Mouse (Mus musculus): ENCODE data around the gene Cdk2. TPM values are rescaled to one million over a fixed set of nuclear protein-coding genes. Genes with fewer than 3 reads are reported as not detected.

Cdk2 gene
- polyA plus RNA-seq (2015; fragmentation: Nextera tagmentation; extraction: Ambion mirVana): 11.6 and 12.0 TPM in 2 replicates

DNA sequence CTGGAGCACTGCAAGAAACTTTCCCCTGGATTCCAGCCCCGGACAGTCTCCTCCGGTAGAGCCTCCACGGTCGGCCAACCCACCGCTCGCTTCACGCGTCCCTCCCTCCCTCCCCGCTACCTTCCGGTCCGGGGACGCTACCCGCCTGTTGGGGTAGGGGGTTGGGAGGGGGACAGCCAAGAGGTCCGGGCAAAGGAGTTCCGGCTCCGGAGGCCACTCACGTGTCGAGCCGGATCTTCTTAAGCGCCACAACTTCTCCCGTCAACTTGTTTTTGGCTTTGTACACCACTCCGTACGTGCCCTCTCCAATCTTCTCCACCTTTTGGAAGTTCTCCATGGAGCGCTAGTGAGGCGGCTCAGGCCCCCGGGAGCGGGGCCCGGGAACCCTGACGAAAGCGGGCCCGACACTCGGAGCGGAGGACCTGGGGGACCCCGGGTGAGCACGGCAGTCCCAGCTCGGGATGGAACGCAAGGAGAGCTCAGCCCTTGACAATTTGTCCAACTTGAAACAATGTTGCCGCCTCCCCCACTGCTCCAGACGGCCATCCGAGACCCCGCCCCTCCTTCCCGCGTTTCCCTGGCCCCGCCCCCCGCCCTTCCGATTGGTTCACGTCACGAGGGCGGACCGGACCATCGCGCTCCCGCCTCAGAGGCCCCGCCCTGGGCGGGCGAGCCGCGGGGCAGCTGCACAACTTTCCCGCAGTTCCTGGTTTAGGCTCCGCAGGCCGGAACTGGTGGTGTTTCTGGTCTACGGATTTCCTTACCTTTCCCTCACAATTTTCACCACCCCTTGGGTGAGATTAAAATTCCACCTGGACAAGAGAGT is at the start of gene Cdk2:
Cdk2 (minus strand) TSS at position 541 of the 826 bp plus-strand sequence.

DNA sequence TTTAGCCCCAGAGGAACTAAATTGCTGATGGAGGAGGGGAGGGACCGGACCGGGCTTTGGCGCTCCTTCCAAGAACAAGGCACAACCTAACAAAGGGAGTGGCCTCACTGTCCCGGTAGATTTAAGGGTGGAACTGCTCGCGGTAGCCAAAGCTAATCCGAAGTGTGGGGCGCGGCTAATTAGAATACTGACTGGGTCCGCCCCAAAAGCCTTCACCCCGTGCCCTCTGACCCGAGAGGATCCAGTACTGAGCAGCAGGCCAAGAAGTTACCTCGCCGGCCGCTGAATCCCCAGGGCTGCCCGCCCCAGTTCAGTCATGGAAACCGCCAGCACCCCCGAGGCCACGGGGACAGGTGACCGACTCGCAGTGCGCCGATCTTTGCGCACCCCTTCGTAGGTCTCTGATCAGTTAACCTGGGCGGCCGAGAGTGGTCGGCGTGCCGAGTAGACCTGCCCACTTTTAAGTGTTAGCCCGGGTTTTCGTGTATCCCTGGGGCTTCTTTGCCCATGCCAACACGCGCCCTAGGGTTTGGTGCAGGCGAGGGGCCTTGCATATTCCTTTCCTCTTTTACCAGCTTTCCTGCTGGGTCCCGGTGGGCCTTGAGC is 42.9 kb upstream of the Cdk2 start, which contains the start of gene Pym1:
Pym1 (plus strand) TSS at position 244 of the 606 bp plus-strand sequence.

DNA sequence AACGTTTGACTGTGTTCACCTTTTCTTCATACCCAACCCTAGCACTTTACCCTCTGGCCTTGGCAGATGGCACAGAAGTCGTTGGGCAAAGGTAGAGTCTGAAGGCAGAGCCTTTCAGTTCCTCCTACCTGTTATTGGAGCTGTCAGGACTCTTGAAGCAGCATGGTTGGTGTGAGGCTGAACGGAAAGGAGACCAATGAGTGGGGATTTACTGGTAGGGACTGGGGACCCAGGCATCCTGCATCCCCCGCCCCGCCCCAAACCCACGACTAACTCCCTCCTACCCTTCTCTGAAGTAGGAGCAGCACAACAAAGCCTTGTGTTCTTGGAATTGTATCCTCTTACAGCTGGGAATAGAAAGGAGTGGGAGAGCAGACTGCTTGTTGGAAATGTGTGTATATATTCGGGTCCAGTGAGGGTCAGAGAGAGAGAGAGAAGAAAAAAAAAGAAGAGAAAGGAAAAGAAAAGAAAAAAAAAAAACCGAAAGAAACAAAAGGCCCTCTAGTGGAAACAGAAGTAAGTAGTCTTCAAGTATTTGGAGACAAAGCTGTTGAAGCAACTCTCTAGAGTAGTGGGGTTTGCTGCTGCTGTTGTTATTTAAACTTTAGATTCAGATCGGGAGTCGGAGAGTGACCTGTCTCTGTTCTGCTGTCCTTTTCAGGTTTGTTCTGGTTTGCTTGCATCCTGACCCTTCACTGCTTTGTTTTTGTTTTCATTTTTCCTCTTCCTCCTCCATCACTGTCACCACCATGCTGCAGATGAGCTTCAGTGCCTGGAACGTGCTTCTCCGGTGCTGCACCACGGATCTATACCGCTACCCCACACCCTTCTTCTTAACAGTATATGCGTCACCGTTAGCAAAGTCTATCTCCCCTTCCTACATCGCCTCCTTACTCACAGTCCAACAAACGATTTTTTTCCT is 40.1 kb upstream of the Cdk2 start, which contains the start of gene Dgka:
Dgka (minus strand) TSS at position 176 of the 922 bp plus-strand sequence.

DNA sequence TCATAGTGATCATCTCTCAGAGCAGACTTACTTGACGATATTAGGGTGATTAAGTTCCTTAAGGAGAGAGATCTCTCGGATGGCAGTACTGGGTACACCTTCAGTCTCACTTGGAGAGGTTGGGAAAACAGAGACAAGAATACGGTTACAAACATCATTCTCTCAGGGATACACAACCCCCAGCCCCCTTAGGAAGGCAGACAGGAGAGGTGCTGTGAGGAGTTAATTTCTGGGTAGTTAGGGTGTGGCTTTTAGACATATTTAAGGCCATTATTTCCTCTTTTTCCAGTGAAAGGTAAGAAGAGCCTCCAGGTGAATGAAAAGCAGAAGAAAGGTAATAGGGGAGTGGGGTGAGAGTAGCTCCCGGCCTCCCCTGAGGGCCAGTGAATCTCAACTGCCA is 936 bp downstream of the Cdk2 start, which contains the start of gene Pmel:
Pmel (plus strand) TSS at position 301 of the 400 bp plus-strand sequence.

DNA sequence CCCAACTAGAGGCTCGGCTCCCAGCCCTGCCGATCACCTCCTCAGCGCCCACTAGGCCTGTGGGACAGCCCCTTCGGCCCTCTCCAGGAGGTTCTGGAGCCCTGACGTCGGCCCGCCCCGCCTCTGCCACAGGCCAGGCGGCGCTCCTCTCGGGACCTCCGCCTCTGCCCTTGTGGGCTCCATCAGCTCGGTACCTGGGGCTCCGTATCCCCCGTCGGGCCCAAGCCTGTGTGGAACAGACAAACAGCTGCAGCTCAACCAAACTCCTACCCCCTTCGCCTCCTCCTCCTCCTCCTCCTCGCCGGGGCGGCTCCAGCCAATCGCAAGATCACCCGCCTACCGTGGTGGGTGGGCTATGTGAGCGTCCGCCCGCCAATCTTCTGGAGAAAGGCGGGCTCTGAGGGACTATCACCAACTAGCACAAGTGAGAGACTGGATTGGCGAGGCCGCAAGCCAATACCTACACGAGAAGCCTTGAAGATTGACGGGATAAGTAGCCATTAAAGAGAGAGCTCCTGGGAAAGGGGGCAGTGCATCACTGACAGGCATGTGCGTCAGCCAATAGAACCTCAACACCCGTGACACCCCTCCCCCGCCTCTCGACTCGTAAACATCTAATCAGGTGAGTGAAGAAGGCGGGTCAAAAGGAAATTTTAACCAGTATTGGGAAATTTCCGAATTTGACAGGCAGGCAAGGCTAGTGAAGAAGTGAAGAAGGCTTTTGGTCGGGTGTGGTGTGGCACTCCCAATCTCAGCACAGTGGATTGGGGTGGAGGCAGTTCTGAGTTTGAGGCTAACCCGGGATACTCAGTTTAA is 8.6 kb downstream of the Cdk2 start, which contains the start of gene Rab5b:
Rab5b (minus strand) TSS at position 273 of the 816 bp plus-strand sequence.

DNA sequence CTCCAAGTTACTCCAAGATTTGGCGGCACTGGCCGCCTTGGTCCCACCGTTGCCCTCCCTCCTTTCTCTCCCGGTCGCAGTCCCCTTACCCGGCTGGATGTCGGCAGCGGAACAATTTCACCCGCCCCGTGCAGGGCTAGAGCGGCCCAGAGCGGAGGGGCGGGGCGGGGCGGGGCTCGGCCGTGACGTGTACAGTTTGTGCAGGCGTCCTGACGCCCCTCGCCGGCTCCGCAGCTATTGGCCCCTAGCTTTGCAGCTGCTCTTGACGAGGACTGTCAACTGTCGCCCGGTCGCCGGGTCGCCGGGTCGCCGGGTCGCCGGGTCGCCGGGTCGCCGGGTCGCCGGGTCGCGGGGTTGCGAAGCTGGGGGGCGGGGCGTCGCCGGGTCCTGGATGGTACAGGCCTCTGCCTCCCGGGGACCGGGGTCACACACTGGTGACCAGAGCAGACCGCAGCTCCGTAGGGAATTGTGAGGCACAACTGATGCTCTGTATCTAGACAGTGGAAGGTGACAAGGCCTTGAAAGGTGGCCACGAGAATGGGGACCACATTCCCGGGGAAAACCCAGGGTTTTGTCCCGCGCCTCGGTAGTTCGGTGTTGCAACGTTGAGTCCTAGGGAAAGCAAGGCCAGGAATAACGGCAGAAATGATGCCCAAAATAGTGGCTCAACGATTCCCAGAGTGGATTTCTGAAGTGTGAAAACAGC is 30.9 kb downstream of the Cdk2 start, which contains the start of gene Suox:
Suox (minus strand) TSS at position 311 of the 706 bp plus-strand sequence.

Other genes with a start within 250 kb of the Cdk2 start
- gene Smarcc2, start 245.8 kb downstream of the Cdk2 start, polyA plus RNA-seq (2015; fragmentation: Nextera tagmentation; extraction: Ambion mirVana): 93.1 and 115 TPM in 2 replicates
- 1,126 and 1,148 TPM in 2 replicates for gene Myl6, start 210.9 kb downstream of the Cdk2 start, polyA plus RNA-seq (2015; fragmentation: Nextera tagmentation; extraction: Ambion mirVana)
- gene Myl6b, start 206.3 kb downstream of the Cdk2 start, polyA plus RNA-seq (2015; fragmentation: Nextera tagmentation; extraction: Ambion mirVana): 8.3 and 8.4 TPM in 2 replicates
- 16.5 and 17.8 TPM in 2 replicates for gene Esyt1, start 179.2 kb downstream of the Cdk2 start, polyA plus RNA-seq (2015; fragmentation: Nextera tagmentation; extraction: Ambion mirVana)
- 13.7 and 14.0 TPM in 2 replicates for gene Zc3h10, start 157.3 kb downstream of the Cdk2 start, polyA plus RNA-seq (2015; fragmentation: Nextera tagmentation; extraction: Ambion mirVana)
- 2,536 and 2,780 TPM in 2 replicates for gene Rpl41, start 155.7 kb downstream of the Cdk2 start, polyA plus RNA-seq (2015; fragmentation: Nextera tagmentation; extraction: Ambion mirVana)
- 97.4 and 109 TPM in 2 replicates for gene Pa2g4, start 139.0 kb downstream of the Cdk2 start, polyA plus RNA-seq (2015; fragmentation: Nextera tagmentation; extraction: Ambion mirVana)
- gene Erbb3, start 115.4 kb downstream of the Cdk2 start, polyA plus RNA-seq (2015; fragmentation: Nextera tagmentation; extraction: Ambion mirVana): 2.8 and 3.5 TPM in 2 replicates
- gene Rps26, start 78.3 kb downstream of the Cdk2 start, polyA plus RNA-seq (2015; fragmentation: Nextera tagmentation; extraction: Ambion mirVana): 392 and 465 TPM in 2 replicates
- gene Ikzf4, start 59.0 kb downstream of the Cdk2 start, polyA plus RNA-seq (2015; fragmentation: Nextera tagmentation; extraction: Ambion mirVana): 9.8 and 13.8 TPM in 2 replicates
- 14.1 and 17.0 TPM in 2 replicates for gene Suox, start 31.0 kb downstream of the Cdk2 start, polyA plus RNA-seq (2015; fragmentation: Nextera tagmentation; extraction: Ambion mirVana)
- gene Rab5b, start 8.8 kb downstream of the Cdk2 start, polyA plus RNA-seq (2015; fragmentation: Nextera tagmentation; extraction: Ambion mirVana): 92.5 and 96.1 TPM in 2 replicates
- 1.3 and 1.7 TPM in 2 replicates for gene Pmel, start 836 bp downstream of the Cdk2 start, polyA plus RNA-seq (2015; fragmentation: Nextera tagmentation; extraction: Ambion mirVana)
- gene Dgka, start 39.8 kb upstream of the Cdk2 start, polyA plus RNA-seq (2015; fragmentation: Nextera tagmentation; extraction: Ambion mirVana): 5.9 and 6.3 TPM in 2 replicates
- 42.0 and 51.6 TPM in 2 replicates for gene Pym1, start 42.9 kb upstream of the Cdk2 start, polyA plus RNA-seq (2015; fragmentation: Nextera tagmentation; extraction: Ambion mirVana)
- 0.54 and 0.62 TPM in 2 replicates for gene Mmp19, start 85.9 kb upstream of the Cdk2 start, polyA plus RNA-seq (2015; fragmentation: Nextera tagmentation; extraction: Ambion mirVana)
- 36.2 and 37.3 TPM in 2 replicates for gene Dnajc14, start 99.0 kb upstream of the Cdk2 start, polyA plus RNA-seq (2015; fragmentation: Nextera tagmentation; extraction: Ambion mirVana)
- 17.7 TPM in 2 replicates for gene Tmem198b, start 99.3 kb upstream of the Cdk2 start, polyA plus RNA-seq (2015; fragmentation: Nextera tagmentation; extraction: Ambion mirVana)
- 109 and 119 TPM in 2 replicates for gene Sarnp, start 112.3 kb upstream of the Cdk2 start, polyA plus RNA-seq (2015; fragmentation: Nextera tagmentation; extraction: Ambion mirVana)
- 21.4 and 21.5 TPM in 2 replicates for gene Ormdl2, start 116.6 kb upstream of the Cdk2 start, polyA plus RNA-seq (2015; fragmentation: Nextera tagmentation; extraction: Ambion mirVana)
- gene Gdf11, start 186.7 kb upstream of the Cdk2 start, polyA plus RNA-seq (2015; fragmentation: Nextera tagmentation; extraction: Ambion mirVana): 8.7 and 9.4 TPM in 2 replicates
- gene Cd63, start 196.0 kb upstream of the Cdk2 start, polyA plus RNA-seq (2015; fragmentation: Nextera tagmentation; extraction: Ambion mirVana): 386 and 425 TPM in 2 replicates
- 26.8 and 27.5 TPM in 2 replicates for gene Rdh5, start 217.9 kb upstream of the Cdk2 start, polyA plus RNA-seq (2015; fragmentation: Nextera tagmentation; extraction: Ambion mirVana)
- gene Bloc1s1, start 219.0 kb upstream of the Cdk2 start, polyA plus RNA-seq (2015; fragmentation: Nextera tagmentation; extraction: Ambion mirVana): 278 and 288 TPM in 2 replicates
- 13.5 and 15.0 TPM in 2 replicates for gene Itga7, start 228.8 kb upstream of the Cdk2 start, polyA plus RNA-seq (2015; fragmentation: Nextera tagmentation; extraction: Ambion mirVana)